Mouse (Mus musculus): ENCODE results near the gene Eya3.

Gene Eya3

GRCm38 (mm10) chr4:132713181-132713580 lies 74.4 kb downstream of the Eya3 start:
- no peaks in the 10 kb centered on the region for H3K4me1 ChIP-seq (replicated peaks; ENCODE audit: low read depth, low read length)
- TF ChIP-seq POU5F1 (IDR thresholded peaks at IDR 0.05; ENCODE audit: borderline replicate concordance, low read length): no peak
- no peak for TF ChIP-seq NANOG (IDR thresholded peaks at IDR 0.05; ENCODE audit: borderline replicate concordance, low read length)
- no peak for TF ChIP-seq CTCF (conservative IDR thresholded peaks at IDR 0.05; ENCODE audit: low read length)
- H3K4me3 ChIP-seq (replicated peaks; ENCODE audit: low read length): no peak overlapping the region
- peaks cover 72% of the 10 kb centered on the region for H3K36me3 ChIP-seq (ENCODE audit: insufficient read depth, low read length)
- H3K9me3 ChIP-seq (ENCODE audit: low read length): no peaks in the 10 kb centered on the region
- H3K27me3 ChIP-seq (ENCODE audit: insufficient read depth, low read length): no peaks in the 10 kb centered on the region

- Histone ChIP-seq H3K27me3 (ENCODE audit: insufficient read depth, low read length) (no peaks in the 10 kb centered on the region), H3K4me1 (replicated peaks; ENCODE audit: low read depth, low read length) (peaks cover 5% of the 10 kb centered on the region; the same call in 1 of the 2 replicates), H3K36me3 (ENCODE audit: insufficient read depth, low read length) (peaks cover 76% of the 10 kb centered on the region), H3K9me3 (ENCODE audit: low read length) (no peaks in the 10 kb centered on the region), H3K4me3 (replicated peaks; ENCODE audit: low read length) (no peak overlapping the region)
- TF ChIP-seq NANOG (IDR thresholded peaks at IDR 0.05; ENCODE audit: borderline replicate concordance, low read length): no peak
- TF ChIP-seq POU5F1 (IDR thresholded peaks at IDR 0.05; ENCODE audit: borderline replicate concordance, low read length): no peak
- TF ChIP-seq CTCF (conservative IDR thresholded peaks at IDR 0.05; ENCODE audit: low read length): no peak
These were observed 79.5 kb downstream of the Eya3 start for GRCm38 (mm10) chr4:132718251-132718650.

GRCm38 (mm10) chr4:132728233-132728632 lies 89.4 kb downstream of the Eya3 start:
- Histone ChIP-seq H3K4me1 (replicated peaks; ENCODE audit: low read depth, low read length) (peaks cover 42% of the 10 kb centered on the region), H3K9me3 (ENCODE audit: low read length) (no peaks in the 10 kb centered on the region), H3K27me3 (ENCODE audit: insufficient read depth, low read length) (no peaks in the 10 kb centered on the region), H3K4me3 (replicated peaks; ENCODE audit: low read length) (no peak overlapping the region), H3K36me3 (ENCODE audit: insufficient read depth, low read length) (peaks cover 63% of the 10 kb centered on the region)
- TF ChIP-seq NANOG (IDR thresholded peaks at IDR 0.05; ENCODE audit: borderline replicate concordance, low read length) (no peak), CTCF (conservative IDR thresholded peaks at IDR 0.05; ENCODE audit: low read length) (no peak), POU5F1 (IDR thresholded peaks at IDR 0.05; ENCODE audit: borderline replicate concordance, low read length) (no peak)

DNA sequence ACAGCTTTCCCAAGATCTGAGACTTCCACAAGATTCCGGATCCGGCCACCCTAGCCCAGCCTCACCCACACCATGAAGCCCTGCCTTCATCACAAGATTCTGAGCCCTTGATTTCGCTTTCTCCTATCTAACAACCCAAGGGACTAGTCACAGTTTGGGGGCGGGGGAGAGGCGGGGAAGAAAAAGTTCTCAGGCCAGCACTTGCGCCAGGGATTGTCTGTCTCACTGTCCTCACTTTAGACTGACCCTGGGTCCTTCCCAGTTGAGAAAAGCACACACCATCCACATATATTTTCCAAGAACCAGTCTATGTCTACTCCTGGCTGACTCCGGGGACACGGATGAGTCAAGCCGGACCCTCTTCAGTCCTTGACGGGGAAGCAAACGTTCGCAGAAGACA lies 92.8 kb downstream of the Eya3 start:
- Histone ChIP-seq H3K4me3 (replicated peaks; ENCODE audit: low read length) (peak overlapping the region; percentile 86), H3K36me3 (ENCODE audit: insufficient read depth, low read length) (peaks cover 37% of the 10 kb centered on the region), H3K9me3 (ENCODE audit: low read length) (peaks cover under 1% of the 10 kb centered on the region; the same call in 1 of the 2 replicates), H3K27me3 (ENCODE audit: insufficient read depth, low read length) (no peaks in the 10 kb centered on the region), H3K4me1 (replicated peaks; ENCODE audit: low read depth, low read length) (peaks cover 51% of the 10 kb centered on the region)
- TF ChIP-seq CTCF (conservative IDR thresholded peaks at IDR 0.05; ENCODE audit: low read length): no peak
- TF ChIP-seq POU5F1 (IDR thresholded peaks at IDR 0.05; ENCODE audit: borderline replicate concordance, low read length): no peak
- TF ChIP-seq NANOG (IDR thresholded peaks at IDR 0.05; ENCODE audit: borderline replicate concordance, low read length): no peak

- Histone ChIP-seq H3K36me3 (ENCODE audit: insufficient read depth, low read length) (peaks cover 34% of the 10 kb centered on the region), H3K27me3 (ENCODE audit: insufficient read depth, low read length) (no peaks in the 10 kb centered on the region), H3K9me3 (ENCODE audit: low read length) (peaks cover 7% of the 10 kb centered on the region), H3K4me3 (replicated peaks; ENCODE audit: low read length) (peak within 1 kb of the TSS; percentile 86), H3K4me1 (replicated peaks; ENCODE audit: low read depth, low read length) (peaks cover 56% of the 10 kb centered on the region)
- TF ChIP-seq POU5F1 (IDR thresholded peaks at IDR 0.05; ENCODE audit: borderline replicate concordance, low read length): no peak
- TF ChIP-seq CTCF (conservative IDR thresholded peaks at IDR 0.05; ENCODE audit: low read length): no peak
- no peak for TF ChIP-seq NANOG (IDR thresholded peaks at IDR 0.05; ENCODE audit: borderline replicate concordance, low read length)
These were observed 93.4 kb downstream of the Eya3 start, which contains the start of gene Xkr8 for GRCm38 (mm10) chr4:132732148-132732684. Gene Xkr8 (minus strand): TSS chr4:132732546.

DNA sequence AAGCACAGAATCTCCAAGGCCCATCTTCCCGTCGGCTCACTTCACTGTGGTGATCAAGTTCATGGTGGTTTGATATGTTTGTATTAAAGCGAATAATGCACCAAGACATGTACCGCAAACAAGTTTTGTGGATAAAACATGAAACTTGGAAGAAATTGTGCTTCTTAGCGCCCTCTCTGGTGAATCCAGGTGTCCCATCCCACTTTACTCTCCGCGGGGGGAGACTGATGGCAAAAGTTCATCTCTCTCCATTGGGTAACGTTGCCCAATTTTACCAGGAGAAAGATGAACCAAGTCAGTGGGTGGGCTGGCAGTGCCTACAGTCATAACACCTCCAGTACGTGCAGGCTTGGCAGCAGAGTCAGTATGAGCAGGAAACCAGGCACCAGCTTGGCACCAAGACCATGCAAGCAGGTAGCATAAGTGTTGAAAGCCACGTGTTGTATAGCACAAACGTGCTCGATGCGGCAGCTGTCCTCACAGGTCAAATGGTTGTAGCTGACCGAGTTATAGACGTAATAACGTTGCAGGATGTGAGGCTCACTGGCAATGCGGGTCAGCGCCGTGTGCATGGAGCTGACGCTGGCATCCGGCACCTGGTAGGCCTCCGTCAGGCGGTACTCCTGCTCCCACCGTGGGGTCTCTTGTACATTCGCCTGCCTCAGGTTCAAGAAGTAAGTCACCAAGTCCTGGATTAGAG lies 94.4 kb downstream of the Eya3 start:
- peaks cover 17% of the 10 kb centered on the region for H3K9me3 ChIP-seq (ENCODE audit: low read length)
- TF ChIP-seq CTCF (conservative IDR thresholded peaks at IDR 0.05; ENCODE audit: low read length) (peak; percentile 42), NANOG (IDR thresholded peaks at IDR 0.05; ENCODE audit: borderline replicate concordance, low read length) (no peak)
- peak overlapping the region; percentile 79 for H3K4me3 ChIP-seq (replicated peaks; ENCODE audit: low read length)
- H3K27me3 ChIP-seq (ENCODE audit: insufficient read depth, low read length): no peaks in the 10 kb centered on the region
- H3K36me3 ChIP-seq (ENCODE audit: insufficient read depth, low read length): peaks cover 32% of the 10 kb centered on the region
- H3K4me1 ChIP-seq (replicated peaks; ENCODE audit: low read depth, low read length): peaks cover 56% of the 10 kb centered on the region

GRCm38 (mm10) chr4:132734766-132735165 lies 96.0 kb downstream of the Eya3 start:
- Histone ChIP-seq H3K36me3 (ENCODE audit: insufficient read depth, low read length) (peaks cover 38% of the 10 kb centered on the region), H3K4me3 (replicated peaks; ENCODE audit: low read length) (peak overlapping the region; percentile 79), H3K27me3 (ENCODE audit: insufficient read depth, low read length) (no peaks in the 10 kb centered on the region), H3K4me1 (replicated peaks; ENCODE audit: low read depth, low read length) (peaks cover 56% of the 10 kb centered on the region), H3K9me3 (ENCODE audit: low read length) (peaks cover 19% of the 10 kb centered on the region)
- TF ChIP-seq NANOG (IDR thresholded peaks at IDR 0.05; ENCODE audit: borderline replicate concordance, low read length) (no peak), CTCF (conservative IDR thresholded peaks at IDR 0.05; ENCODE audit: low read length) (no peak), POU5F1 (IDR thresholded peaks at IDR 0.05; ENCODE audit: borderline replicate concordance, low read length) (no peak)

GRCm38 (mm10) chr4:132735389-132735788 lies 96.6 kb downstream of the Eya3 start:
- peaks cover 41% of the 10 kb centered on the region for H3K36me3 ChIP-seq (ENCODE audit: insufficient read depth, low read length)
- peaks cover 19% of the 10 kb centered on the region for H3K9me3 ChIP-seq (ENCODE audit: low read length)
- no peaks in the 10 kb centered on the region for H3K27me3 ChIP-seq (ENCODE audit: insufficient read depth, low read length)
- peaks cover 56% of the 10 kb centered on the region for H3K4me1 ChIP-seq (replicated peaks; ENCODE audit: low read depth, low read length)
- H3K4me3 ChIP-seq (replicated peaks; ENCODE audit: low read length): peak overlapping the region; percentile 79
- TF ChIP-seq CTCF (conservative IDR thresholded peaks at IDR 0.05; ENCODE audit: low read length): no peak
- TF ChIP-seq POU5F1 (IDR thresholded peaks at IDR 0.05; ENCODE audit: borderline replicate concordance, low read length): no peak
- no peak for TF ChIP-seq NANOG (IDR thresholded peaks at IDR 0.05; ENCODE audit: borderline replicate concordance, low read length)
